Mouse (Mus musculus): ENCODE measurements at regions not wholly inside any gene's neighbourhood (a gene's known extent, or its start where the extent isn't known, plus 50 kb on each side); places are given as distances from the start of the nearest gene placed in this dataset.

DNA sequence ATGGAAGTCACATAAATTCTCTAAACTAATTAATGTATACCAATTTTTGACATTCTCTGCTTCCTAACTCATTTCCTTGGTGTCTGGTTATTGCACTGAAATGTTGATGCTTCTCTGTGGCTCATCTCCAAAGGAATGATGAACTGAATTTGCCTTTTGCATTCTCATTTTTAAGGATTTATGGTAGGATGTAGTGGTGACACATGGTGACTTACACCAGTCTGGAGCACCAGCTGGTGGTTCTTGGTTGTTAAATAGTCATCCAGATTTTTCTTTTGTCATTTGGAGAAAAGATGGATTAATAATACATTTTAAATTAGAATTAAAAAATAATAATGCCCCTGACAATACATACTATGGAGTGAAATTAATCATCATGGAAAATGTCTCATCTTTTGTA is 1097.2 kb upstream of the Epha7 start:
- DNase-seq, result no peak

GRCm38 (mm10) chr4:27727761-27728160 is 1085.2 kb upstream of the Epha7 start:
- DNase-seq, result peak; percentile 67 to 78

DNA sequence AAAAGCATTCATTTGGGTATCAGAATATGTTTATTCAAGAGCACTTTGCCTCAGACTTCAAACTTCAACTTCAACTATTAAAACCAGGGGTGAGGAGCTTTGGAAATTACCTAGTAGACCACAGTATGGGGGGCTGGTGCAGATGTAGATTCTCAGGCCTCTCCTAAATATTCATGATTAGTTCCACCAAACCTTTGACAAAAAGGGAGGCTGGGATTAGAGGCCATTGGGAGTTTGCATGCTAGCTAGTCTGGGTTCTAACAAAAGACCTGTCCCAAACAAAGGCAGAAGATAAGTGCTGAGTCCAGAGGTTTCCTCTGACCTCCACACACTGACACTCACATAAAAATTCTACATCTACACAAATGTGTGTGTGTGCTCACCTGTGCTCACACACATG is 1078.8 kb upstream of the Epha7 start:
- no peak for DNase-seq

GRCm38 (mm10) chr4:27781874-27782273 is 1031.1 kb upstream of the Epha7 start:
- peak; percentile 41 to 49 for DNase-seq

- no peak for DNase-seq
Observed at GRCm38 (mm10) chr4:27787070-27787469, 1025.9 kb upstream of the Epha7 start.

Measured in cerebellum, postnatal 10 days (tissue).